Mouse (Mus musculus) MN1 (cell line): ENCODE data around the gene Gm11172.
A peak's percentile ranks its signal among the peaks of the same experiment; 100 is the strongest.
"Not testable (repeated sequence)": the region's sequence is repeated elsewhere in the genome, so short reads cannot be mapped to it uniquely, and the experiment has no call there.

Experiments
- DNase-seq: peaks from one replicate; pipeline ENCODE4 v3.0.0-alpha.2; 2016; ENCODE audit warnings: low spot score

Gm11172 gene

GRCm38 (mm10) chr16:10785371-10786231 is 27.1 kb upstream of the Gm11172 start, which contains the start of gene Socs1:
Socs1 (minus strand) TSS chr16:10785536.
- peak; percentile 93 for DNase-seq

- peak; percentile 94 for DNase-seq
Observed at GRCm38 (mm10) chr16:10786288-10786687, 26.4 kb upstream of the Gm11172 start.

GRCm38 (mm10) chr16:10786782-10787547 is 25.8 kb upstream of the Gm11172 start:
- DNase-seq: peak; percentile 28

GRCm38 (mm10) chr16:10787548-10788058 is 25.1 kb upstream of the Gm11172 start:
- DNase-seq: no peak

GRCm38 (mm10) chr16:10788271-10788670 is 24.4 kb upstream of the Gm11172 start, which contains the start of gene Tnp2:
Tnp2 (minus strand) TSS chr16:10788660.
- DNase-seq: no peak

- DNase-seq: no peak
Observed at GRCm38 (mm10) chr16:10788866-10789265, 23.8 kb upstream of the Gm11172 start.

- no peak for DNase-seq
Observed at GRCm38 (mm10) chr16:10790702-10791101, 22.0 kb upstream of the Gm11172 start, which contains the start of gene Prm3. Prm3 (minus strand) TSS chr16:10790914.

GRCm38 (mm10) chr16:10796034-10796433 is 16.7 kb upstream of the Gm11172 start, which contains the start of gene Prm2:
Prm2 (minus strand) TSS chr16:10796134.
- DNase-seq: no peak

- DNase-seq: not testable (repeated sequence)
Observed at GRCm38 (mm10) chr16:10802420-10802819, 10.3 kb upstream of the Gm11172 start.

GRCm38 (mm10) chr16:10805789-10806527 is 6.8 kb upstream of the Gm11172 start, which contains the start of gene Prm1:
Prm1 (minus strand) TSS chr16:10805839.
- DNase-seq: no peak

GRCm38 (mm10) chr16:10810376-10810775 is 2.3 kb upstream of the Gm11172 start:
- no peak for DNase-seq

- DNase-seq: no peak
Observed at GRCm38 (mm10) chr16:10813726-10814125, 1.0 kb downstream of the Gm11172 start.

GRCm38 (mm10) chr16:10814864-10815263 is 2.1 kb downstream of the Gm11172 start:
- DNase-seq: no peak

- no peak for DNase-seq
Observed at GRCm38 (mm10) chr16:10818579-10819135, 5.9 kb downstream of the Gm11172 start.

- no peak for DNase-seq
Observed at GRCm38 (mm10) chr16:10819966-10820365, 7.3 kb downstream of the Gm11172 start.

GRCm38 (mm10) chr16:10821387-10821786 is 8.7 kb downstream of the Gm11172 start:
- no peak for DNase-seq

GRCm38 (mm10) chr16:10824536-10824935 is 11.8 kb downstream of the Gm11172 start:
- DNase-seq: no peak

- DNase-seq: no peak
Observed at GRCm38 (mm10) chr16:10825840-10826239, 13.1 kb downstream of the Gm11172 start.

- no peak for DNase-seq
Observed at GRCm38 (mm10) chr16:10827269-10827668, 14.6 kb downstream of the Gm11172 start.

- DNase-seq: no peak
Observed at GRCm38 (mm10) chr16:10827766-10828460, 15.2 kb downstream of the Gm11172 start.

GRCm38 (mm10) chr16:10828461-10828805 is 15.7 kb downstream of the Gm11172 start:
- no peak for DNase-seq
